Mouse (Mus musculus) heart, postnatal 4 days (tissue): ENCODE measurements around the gene Kdm3a. TPM values are rescaled to one million over a fixed set of nuclear protein-coding genes. Genes with fewer than 3 reads are reported as not detected.
A peak's percentile ranks its signal among the peaks of the same experiment; 100 is the strongest.

Experiments used
- DNase-seq: peaks from one replicate; pipeline ENCODE4 v3.0.0; 2021
- total RNA-seq, 2 experiments: library from RNA; stranded (reverse); gene quantifications; 2 replicates each; pipeline ENCODE4 v1.2.3; 2021

Gene Kdm3a
- 10 to 100 TPM; 39.0 to 41.2 TPM for total RNA-seq

GRCm38 (mm10) chr6:71632829-71633662 lies at the start of gene Kdm3a:
Kdm3a (minus strand) TSS chr6:71632990.
- DNase-seq: peak; percentile 99

- no peak for DNase-seq
Measured at GRCm38 (mm10) chr6:71678891-71679290, 46.1 kb upstream of the Kdm3a start.

DNA sequence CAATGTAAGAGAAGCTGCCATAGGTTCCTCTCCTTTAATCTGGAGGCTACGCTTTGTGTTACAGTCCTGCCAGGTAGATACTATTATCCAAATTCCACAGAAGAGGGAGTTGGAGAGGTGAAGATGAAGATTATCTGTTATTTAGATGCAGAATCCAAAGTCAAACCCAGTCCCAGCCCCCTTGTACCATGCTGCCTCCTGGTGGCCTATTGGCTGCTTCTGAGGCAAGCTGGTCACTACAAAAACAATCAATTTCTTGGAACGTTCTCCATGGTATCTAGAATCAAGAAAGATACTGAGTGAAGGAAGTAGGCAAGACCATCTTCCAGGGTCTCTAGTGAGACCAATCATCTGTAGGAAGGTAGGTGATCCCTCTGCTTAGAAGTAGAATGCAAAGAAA lies 40.4 kb upstream of the Kdm3a start:
- peak; percentile 17 for DNase-seq

DNA sequence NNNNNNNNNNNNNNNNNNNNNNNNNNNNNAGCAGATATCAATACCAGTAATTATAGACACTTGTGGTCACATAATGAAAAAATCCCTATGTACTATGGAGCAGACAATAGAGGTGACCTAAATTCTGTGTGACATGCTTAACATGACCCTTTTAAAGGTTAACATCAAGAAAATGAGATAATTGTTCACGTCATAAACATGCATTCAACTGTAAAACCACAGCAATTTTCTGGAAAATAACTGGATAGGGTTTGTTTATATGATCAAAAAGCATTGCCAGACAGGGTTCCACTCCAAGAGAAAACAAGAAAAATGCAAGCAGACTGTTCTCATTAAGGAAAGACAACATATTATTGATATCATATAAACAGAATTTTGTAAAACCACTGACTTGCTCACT lies 31.7 kb upstream of the Kdm3a start:
- DNase-seq: no peak

GRCm38 (mm10) chr6:71658290-71658689 lies 25.5 kb upstream of the Kdm3a start:
- DNase-seq: peak; percentile 17

DNA sequence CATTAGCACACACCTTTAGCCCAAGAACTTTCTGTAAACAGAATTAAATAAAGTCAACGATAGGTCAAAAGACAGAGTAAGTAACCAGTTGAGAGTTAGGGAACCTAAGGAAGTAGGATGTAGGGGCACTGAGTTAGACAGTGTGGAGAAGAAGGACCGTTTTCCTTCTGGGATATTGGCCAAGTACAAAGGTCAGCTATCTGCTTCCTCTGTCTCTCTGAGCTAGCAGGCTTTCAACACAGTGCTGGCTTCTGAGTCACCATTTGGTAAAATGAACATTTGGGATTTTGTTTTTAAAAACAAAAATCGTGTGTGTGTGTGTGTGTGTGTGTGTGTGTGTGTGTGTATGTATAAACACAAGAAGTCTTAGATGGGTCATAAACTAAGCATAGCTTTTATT lies 23.0 kb upstream of the Kdm3a start:
- DNase-seq: no peak

- no peak for DNase-seq
Measured at GRCm38 (mm10) chr6:71651868-71652267, 19.1 kb upstream of the Kdm3a start.

- no peak for DNase-seq
Measured at GRCm38 (mm10) chr6:71632486-71632828, 333 bp downstream of the Kdm3a start.

DNA sequence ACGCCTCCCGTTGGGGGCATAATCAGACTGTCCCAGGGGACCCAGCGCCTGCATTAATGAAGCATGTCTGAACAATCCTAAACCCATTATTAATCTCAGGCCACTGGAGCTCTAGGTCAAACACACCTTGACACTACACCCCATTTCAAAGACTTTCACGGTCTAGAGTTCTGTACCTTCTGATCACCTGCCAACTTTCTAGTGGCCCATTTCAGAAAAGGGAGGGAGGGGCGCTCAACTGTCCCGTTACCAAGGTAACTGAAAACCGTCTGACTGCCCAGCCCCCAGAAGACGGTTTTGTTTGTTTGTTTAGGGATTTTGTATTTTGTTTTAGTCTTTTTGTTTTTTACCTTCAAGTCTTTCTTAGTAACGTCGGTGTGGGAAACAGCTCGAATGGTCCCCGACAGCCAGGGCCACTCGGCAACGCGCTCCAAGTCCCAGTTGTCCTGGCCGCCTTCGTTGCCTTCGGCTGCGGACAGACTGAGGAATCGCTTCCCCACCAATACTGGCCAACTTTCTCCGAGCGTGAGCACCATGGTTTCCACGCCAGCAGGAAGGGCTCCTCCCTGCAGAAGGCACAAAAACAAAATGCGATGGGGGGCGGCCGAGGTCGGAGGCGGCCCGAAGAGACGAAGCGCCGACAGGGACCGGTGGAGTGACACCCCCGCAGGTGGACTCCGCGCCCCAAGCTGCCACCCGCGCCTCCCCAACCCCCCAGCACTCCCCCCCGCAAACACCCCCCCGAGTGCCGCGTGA lies 906 bp downstream of the Kdm3a start:
- DNase-seq: peak; percentile 66

- DNase-seq: no peak
Measured at GRCm38 (mm10) chr6:71631196-71631595, 1.6 kb downstream of the Kdm3a start.

DNA sequence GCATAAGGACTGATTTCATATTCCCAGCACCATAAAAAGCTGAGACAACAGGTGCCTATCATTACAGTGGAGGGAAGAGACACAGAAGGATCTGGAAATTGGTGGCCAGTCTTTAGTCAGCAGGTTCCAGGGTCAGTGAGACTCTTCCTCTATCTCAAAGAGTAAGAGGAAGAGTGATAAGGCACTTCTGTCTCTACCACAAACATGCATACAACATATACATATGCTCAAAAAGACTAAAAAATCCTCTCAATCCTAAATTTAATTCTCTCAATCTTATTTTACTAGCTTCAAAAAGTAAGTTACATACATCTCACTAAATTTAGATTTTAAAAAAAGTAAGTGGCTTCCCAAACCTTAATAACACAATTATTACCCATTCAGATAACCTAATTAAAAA lies 5.5 kb downstream of the Kdm3a start:
- no peak for DNase-seq

DNA sequence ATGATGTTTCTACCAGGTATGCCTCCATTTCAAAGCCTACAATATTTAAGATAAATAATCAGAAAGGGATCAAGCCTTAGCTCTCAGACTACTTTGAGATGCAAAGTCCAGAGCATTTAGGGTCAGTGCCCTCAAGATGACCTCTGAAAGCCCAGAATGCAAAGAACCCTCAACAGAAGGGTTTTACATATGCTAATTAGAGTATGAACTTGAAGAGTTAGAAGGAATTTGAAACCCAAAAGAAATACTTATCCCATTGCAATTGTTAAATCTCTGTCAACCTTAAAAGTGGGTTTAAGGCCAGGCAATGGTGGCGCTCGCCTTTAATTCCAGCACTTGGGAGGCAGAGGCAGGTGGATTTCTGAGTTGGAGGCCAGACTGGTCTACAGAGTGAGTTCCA lies 6.8 kb downstream of the Kdm3a start:
- no peak for DNase-seq

DNA sequence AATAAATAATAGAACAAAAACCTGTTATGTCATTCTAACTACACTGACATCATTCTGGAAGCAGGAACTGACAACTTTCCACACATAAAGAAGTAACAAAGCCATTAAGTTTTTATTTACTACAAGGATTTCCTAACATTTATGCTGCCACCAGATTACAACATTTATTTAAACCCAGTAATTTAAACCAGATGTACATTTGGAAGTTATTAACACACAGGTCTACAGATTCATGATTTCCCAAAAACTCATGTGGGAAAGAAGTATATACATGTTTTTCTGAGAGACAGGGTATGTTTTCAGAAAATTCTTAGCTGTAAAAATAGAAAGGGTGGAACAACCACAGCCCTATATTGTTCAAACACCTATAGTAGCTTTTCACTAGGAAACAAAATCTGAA lies 8.1 kb downstream of the Kdm3a start:
- DNase-seq: no peak

GRCm38 (mm10) chr6:71621981-71622380 lies 10.8 kb downstream of the Kdm3a start:
- DNase-seq: peak; percentile 13

DNA sequence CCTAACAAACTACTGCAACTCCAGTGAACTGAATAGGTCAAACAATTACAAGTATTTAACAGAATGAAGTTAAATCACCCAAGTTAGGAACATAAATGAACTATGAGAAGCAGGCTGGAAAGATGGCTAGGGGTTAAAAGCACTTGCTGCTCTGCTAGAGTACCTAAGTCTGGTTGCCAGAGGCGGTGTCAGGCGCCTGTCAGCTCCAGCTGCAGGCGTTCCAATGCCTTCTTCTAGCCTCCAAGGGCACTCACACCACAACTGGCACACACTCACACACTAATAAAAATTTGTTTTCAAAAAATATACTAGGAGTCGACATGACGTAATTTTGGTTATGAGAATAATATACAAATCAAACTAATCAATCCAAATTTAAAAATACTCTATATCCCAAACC lies 11.2 kb downstream of the Kdm3a start:
- DNase-seq: peak; percentile 40

- no peak for DNase-seq
Measured at GRCm38 (mm10) chr6:71616959-71617358, 15.8 kb downstream of the Kdm3a start.

GRCm38 (mm10) chr6:71613225-71613624 lies 19.6 kb downstream of the Kdm3a start:
- DNase-seq: no peak

- no peak for DNase-seq
Measured at GRCm38 (mm10) chr6:71609968-71610367, 22.8 kb downstream of the Kdm3a start.

- DNase-seq: no peak
Measured at GRCm38 (mm10) chr6:71608994-71609393, 23.8 kb downstream of the Kdm3a start.

DNA sequence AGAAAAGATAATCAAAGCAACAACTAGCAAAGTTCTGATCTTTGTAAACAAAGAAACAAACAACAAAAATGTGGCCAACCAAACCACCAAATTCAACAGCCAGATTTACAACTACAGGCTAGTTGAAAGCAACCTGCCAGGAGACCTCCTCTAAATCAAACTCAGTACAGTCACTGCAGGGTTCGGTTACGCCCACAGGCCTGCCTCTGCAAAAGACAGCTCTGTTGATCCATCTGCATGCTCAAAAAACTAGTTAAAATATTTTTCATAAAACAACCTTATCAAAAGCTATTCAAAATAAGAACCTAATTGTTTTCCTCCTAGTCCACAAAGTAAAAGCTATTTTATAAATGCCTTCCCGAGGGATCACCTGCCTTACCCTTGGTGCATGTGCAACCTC lies 25.0 kb downstream of the Kdm3a start:
- DNase-seq: no peak

DNA sequence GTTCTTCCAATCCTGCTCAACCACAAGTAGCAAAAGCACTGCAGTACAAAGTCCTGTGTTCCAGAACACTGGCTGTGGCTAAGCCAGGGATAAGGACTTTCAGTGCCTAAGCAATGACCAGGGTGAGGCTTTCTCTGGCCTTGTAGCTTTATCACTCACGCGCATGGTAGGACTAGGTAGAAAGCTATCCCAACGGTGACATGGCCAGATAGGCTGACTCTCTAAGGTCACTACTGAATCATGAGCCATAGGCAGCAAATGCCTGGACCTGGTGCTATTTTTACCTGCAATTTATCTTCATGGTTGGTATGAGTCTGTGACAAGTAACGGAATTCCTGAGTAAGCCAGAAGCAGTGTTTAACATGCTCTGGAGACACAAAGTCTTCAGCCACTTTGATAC lies 42.6 kb downstream of the Kdm3a start:
- peak; percentile 15 for DNase-seq

- DNase-seq: no peak
Measured at GRCm38 (mm10) chr6:71589401-71589800, 43.4 kb downstream of the Kdm3a start.

DNA sequence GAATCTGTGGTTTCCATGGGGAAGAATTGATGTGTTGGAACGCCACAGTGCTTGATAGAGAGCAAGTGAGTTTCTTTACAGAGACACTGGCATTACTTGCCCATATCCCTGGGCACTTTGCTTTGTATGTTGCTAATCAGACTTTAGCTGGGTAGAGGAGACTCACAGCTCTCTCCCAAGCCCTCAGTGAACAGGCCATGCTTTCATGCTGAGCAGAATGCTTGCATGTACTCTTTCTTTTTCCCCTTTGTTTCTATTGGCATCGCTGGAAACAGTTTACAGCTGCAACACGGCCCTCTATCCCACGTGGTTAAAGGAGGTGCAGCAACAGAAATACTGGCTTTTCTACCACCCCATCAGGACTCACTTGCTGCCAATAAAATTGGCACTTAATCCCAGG lies 49.6 kb downstream of the Kdm3a start:
- no peak for DNase-seq

DNA sequence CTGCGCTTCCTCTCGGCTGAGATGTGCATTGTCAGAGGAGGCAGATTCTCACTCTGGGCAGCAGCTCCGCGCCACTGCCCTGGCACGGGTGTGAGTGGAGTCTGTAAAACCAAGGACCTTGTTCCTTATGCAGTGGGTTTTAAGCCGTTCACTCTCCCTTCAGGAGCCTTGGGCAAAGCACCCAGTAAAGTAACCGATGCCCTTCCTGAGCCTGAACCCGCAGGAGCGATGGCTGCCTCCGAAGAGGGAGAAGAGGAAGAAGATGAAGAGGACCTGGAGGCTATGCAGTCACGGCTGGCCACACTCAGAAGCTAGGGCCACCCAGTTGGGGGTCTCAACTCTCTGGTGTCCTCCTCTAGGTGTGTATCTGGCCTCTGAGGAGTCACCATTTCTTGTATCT lies 53.3 kb downstream of the Kdm3a start:
- DNase-seq: no peak
